Mouse (Mus musculus): ENCODE measurements around the gene Olfr585.

Gene Olfr585

DNA sequence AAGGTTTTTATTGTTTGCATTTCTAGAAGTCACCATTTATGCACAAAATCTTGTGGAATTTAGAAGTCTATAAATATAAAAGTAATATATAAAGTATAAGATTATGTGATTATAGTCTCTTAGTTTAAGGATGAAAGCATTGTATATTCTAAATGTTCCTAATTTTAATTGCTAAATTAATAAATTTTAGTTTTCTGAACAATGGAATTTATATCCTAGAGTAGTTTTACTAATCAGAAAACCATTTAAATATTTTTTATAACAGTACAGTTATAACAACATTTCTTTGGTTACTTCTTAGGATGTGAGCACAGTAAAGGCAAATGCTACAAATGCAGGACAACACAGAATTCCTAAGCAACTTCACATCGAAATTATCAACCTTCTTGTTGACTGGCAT, at the start of gene Olfr585:
TSS of gene Olfr585 (plus strand) at position 301 of the 400 bp plus-strand sequence.
- DNase-seq (ENCODE audit: low spot score in 2 of 2): no peak

DNA sequence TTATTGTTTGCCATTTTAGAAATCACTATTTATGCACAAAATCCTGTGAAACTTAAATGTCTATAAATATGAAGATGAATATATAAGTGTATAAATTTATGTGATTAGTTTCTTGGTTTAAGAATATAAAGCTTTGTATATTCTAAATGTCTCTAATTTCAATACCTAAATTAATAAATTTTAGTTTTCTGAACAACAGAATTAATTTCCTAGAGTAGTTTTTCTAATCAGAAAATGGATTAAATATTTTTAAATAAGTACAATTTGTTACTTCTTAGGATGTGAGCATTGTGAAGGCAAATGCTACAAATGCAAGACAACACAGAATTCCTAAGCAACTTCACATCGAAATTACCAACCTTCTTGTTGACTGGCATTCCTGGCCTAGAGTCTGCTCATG, 46.5 kb upstream of the Olfr585 start, which contains the start of gene Olfr583:
TSS of gene Olfr583 (plus strand) at position 301 of the 400 bp plus-strand sequence.
- DNase-seq (ENCODE audit: low spot score in 2 of 2): no peak

DNA sequence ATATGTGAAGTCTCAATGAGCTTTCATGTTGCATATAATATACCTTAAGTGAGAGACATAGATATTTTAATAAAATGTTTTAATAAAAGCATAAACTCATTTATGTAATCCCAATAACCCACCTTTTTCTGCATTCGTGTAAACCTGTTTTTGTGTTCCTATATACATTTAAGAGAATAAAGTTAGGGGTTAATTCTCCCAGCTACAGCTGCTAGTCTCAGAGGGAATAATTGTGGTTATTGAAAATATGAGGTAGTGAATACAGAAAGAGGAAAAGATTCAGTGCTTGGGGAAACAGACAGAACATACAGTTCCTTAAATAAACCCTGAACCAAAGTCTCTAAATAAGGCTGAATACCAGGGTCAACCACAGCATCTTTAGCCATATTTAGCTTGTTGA, 15.9 kb upstream of the Olfr585 start, which contains the start of gene Olfr584:
TSS of gene Olfr584 (plus strand) at position 301 of the 400 bp plus-strand sequence.
- DNase-seq (ENCODE audit: low spot score in 2 of 2): no peak

DNA sequence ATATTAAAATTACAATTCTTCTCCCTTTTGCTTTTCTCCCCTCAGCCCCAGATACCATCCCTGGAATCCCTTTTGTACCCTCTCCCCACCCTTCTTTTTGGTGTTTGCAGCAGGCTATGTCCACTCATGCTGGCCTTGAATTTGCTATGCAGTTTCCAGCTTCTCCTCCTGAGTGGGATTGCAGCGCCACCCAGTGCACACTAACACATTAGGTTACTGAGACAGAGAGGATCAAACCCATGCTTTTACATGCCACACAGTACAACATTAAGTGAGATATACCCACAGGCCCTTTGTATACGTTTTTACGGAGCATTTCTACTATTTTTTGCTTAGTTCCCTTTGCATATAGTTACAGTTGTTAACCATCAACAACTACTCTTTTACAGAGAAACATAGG, 21.9 kb downstream of the Olfr585 start:
- DNase-seq (ENCODE audit: low spot score in 2 of 2): no peak

DNA sequence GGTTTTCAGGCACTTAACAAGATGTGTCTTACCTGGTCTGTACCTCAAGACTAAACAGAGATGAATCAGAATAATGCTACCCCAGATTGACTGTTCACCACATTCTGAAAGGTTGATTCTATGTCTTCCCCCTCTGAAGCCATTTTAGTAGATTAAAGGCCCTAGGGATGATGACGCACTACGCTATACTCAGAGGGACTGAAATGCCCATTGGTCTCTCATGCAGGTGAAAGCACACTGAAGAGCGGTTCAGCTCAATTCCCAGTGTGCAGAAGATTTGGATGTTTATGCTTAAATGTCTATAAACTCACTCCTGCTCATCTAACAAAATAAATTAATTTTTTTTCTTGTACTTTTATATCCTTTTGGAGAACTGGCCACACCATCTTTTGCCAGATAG, 28.0 kb downstream of the Olfr585 start, which contains the start of gene Olfr586:
TSS of gene Olfr586 (minus strand) at position 101 of the 400 bp plus-strand sequence.
- no peak for DNase-seq (ENCODE audit: low spot score in 2 of 2)

DNA sequence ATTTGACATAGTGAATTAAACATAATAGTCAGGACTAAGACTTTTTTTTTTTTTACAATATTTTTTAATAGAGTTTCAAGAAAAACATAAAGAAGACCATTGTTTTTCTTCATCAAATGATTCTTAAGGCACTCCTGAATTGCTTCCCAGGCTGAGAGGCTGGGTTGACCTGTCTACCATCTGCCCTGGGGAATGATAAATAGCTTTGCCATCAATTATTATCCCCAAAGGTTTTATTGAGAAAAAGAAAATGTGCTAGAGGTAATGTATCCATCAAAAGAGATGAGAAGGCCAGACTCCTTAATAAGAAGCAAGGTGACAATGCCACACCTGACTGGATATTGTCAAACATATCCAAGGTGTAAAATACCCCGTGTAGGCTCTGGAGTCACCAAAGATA, 43.1 kb downstream of the Olfr585 start, which contains the start of gene Olfr588-ps1:
TSS of gene Olfr588-ps1 (plus strand) at position 301 of the 400 bp plus-strand sequence.
- no peak for DNase-seq (ENCODE audit: low spot score in 2 of 2)

Measured in urinary bladder, adult 18-20 months (tissue).